Mouse (Mus musculus) lung, embryonic 16.5 days (tissue): ENCODE data around the gene Cnksr1. TPM values are rescaled to one million over a fixed set of nuclear protein-coding genes. Genes with fewer than 3 reads are reported as not detected.

Experiments
- ATAC-seq: fragments of 200-750 bp; cut with Nextera tagmentation; 2 replicates; pipeline ENCODE4 v1.8.0; 2017; ENCODE audit warnings: low read depth, mild to moderate bottlenecking, moderate library complexity
- H3K27ac ChIP-seq: fragments of 300-500 bp; sonication (generic); 2 replicates; pipeline ENCODE4 v1.5.1; 2014; ENCODE audit warnings: mild to moderate bottlenecking, control low read depth, low read length
- H3K27me3 ChIP-seq: fragments of 300-500 bp; sonication (generic); 2 replicates; pipeline ENCODE4 v1.6.1; 2014; ENCODE audit warnings: low read depth, low read length, mixed read lengths; ENCODE audit not compliant: control insufficient read depth, insufficient read depth
- H3K36me3 ChIP-seq: fragments of 300-500 bp; sonication (generic); 2 replicates; pipeline ENCODE4 v1.6.1; 2014; ENCODE audit warnings: low read length; ENCODE audit not compliant: control insufficient read depth, insufficient read depth
- H3K4me1 ChIP-seq: fragments of 300-500 bp; sonication (generic); replicated peaks from 2 replicates; pipeline ENCODE4 v1.6.1; 2014; ENCODE audit warnings: low read length, mixed read lengths; ENCODE audit not compliant: control insufficient read depth, insufficient read depth
- H3K4me2 ChIP-seq: fragments of 300-500 bp; sonication (generic); 2 replicates; pipeline ENCODE4 v1.6.1; 2014; ENCODE audit warnings: low read depth, low read length, control low read depth
- H3K4me3 ChIP-seq: fragments of 300-500 bp; sonication (generic); 2 replicates; pipeline ENCODE4 v1.5.1; 2014; ENCODE audit warnings: mild to moderate bottlenecking, low read length, control low read depth
- H3K9ac ChIP-seq: fragments of 300-500 bp; sonication (generic); 2 replicates; pipeline ENCODE4 v1.6.1; 2014; ENCODE audit warnings: low read length, control low read depth
- H3K9me3 ChIP-seq: fragments of 300-500 bp; sonication (generic); 2 replicates; pipeline ENCODE4 v1.6.1; 2016; ENCODE audit warnings: low read length; ENCODE audit not compliant: control insufficient read depth
- WGBS: fragments of 180-500 bp; shearing (Covaris S2); extraction: QIAGEN DNeasy Blood & Tissue Kit; methylation state at CpG from one replicate; pipeline ENCODE4 v1.1.7; 2014; 5-methylcytosine and 5-hydroxymethylcytosine counted together
- polyA plus RNA-seq: library from polyadenylated mRNA; unstranded; fragments of >200 nt; fragmentation: Nextera tagmentation; extraction: Ambion mirVana; gene quantifications from 2 replicates; pipeline ENCODE4 v1.2.1, GENCODE M21; 2015

Gene Cnksr1
- polyA plus RNA-seq, 1 experiment from 2014 or later, result 12.6 TPM

DNA sequence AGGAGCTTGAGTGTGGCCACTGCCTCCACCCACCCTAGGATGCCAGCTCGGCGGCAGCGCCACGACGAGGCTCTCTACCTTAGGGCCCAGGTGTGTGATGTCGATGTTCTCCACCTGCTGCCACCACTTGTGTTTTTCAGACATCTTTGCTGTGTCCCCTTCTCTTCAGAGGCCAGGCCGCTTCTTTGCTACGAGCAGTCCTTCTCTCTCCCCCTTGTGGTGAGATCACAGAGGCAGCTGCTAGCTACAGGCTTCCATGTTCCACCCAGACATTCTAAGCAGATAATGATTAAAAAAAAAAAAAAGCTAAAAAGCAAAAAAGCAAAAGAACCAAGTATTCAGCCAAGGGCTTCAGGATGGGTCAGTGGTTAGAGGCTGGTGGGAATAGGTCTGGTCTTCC, 11.0 kb downstream of the Cnksr1 start, which contains the start of gene Catsper4:
Catsper4 (minus strand) TSS at position 190 of the 400 bp plus-strand sequence.
- no peak for ATAC-seq
- WGBS, result 64% methylated on average over 8 of the region's 8 CpGs
- no peak within 1 kb of the TSS for H3K4me2 ChIP-seq
- no peaks in the 10 kb centered on the region for H3K36me3 ChIP-seq
- H3K4me3 ChIP-seq, result no peak within 1 kb of the TSS
- no peaks in the 10 kb centered on the region for H3K27me3 ChIP-seq
- H3K27ac ChIP-seq, result no peak within 1 kb of the TSS
- no peaks in the 10 kb centered on the region for H3K9me3 ChIP-seq
- no peaks in the 10 kb centered on the region for H3K4me1 ChIP-seq
- no peak within 1 kb of the TSS for H3K9ac ChIP-seq

GRCm38 (mm10) chr4:134222793-134223600, 15.2 kb downstream of the Cnksr1 start:
- H3K4me1 ChIP-seq, result no peaks in the 10 kb centered on the region
- no peak overlapping the region for H3K4me2 ChIP-seq
- WGBS, result 43% methylated on average over 11 of the region's 11 CpGs
- H3K36me3 ChIP-seq, result no peaks in the 10 kb centered on the region
- no peaks in the 10 kb centered on the region for H3K27me3 ChIP-seq
- H3K9ac ChIP-seq, result no peak overlapping the region
- no peak overlapping the region for H3K27ac ChIP-seq
- H3K4me3 ChIP-seq, result no peak overlapping the region
- H3K9me3 ChIP-seq, result no peaks in the 10 kb centered on the region
- no peak for ATAC-seq

GRCm38 (mm10) chr4:134206488-134207053, 31.6 kb downstream of the Cnksr1 start:
- H3K4me3 ChIP-seq, result no peak overlapping the region
- 49% methylated on average over 6 of the region's 6 CpGs for WGBS
- no peak overlapping the region for H3K27ac ChIP-seq
- H3K9ac ChIP-seq, result no peak overlapping the region
- ATAC-seq, result no peak
- no peak overlapping the region for H3K4me2 ChIP-seq
- no peaks in the 10 kb centered on the region for H3K36me3 ChIP-seq
- H3K9me3 ChIP-seq, result no peaks in the 10 kb centered on the region
- no peaks in the 10 kb centered on the region for H3K4me1 ChIP-seq
- H3K27me3 ChIP-seq, result no peaks in the 10 kb centered on the region

GRCm38 (mm10) chr4:134203340-134203896, 34.8 kb downstream of the Cnksr1 start:
- Histone ChIP-seq H3K4me3 (no peak overlapping the region), H3K36me3 (no peaks in the 10 kb centered on the region), H3K9me3 (no peaks in the 10 kb centered on the region), H3K4me2 (no peak overlapping the region), H3K4me1 (no peaks in the 10 kb centered on the region), H3K27ac (no peak overlapping the region), H3K27me3 (no peaks in the 10 kb centered on the region), H3K9ac (no peak overlapping the region)
- ATAC-seq, result no peak
- 80% methylated on average over 17 of the region's 17 CpGs for WGBS

- no peak for ATAC-seq
- H3K27ac ChIP-seq, result no peak within 1 kb of the TSS
- no peak within 1 kb of the TSS for H3K4me3 ChIP-seq
- H3K4me2 ChIP-seq, result no peak within 1 kb of the TSS
- H3K9me3 ChIP-seq, result no peaks in the 10 kb centered on the region
- WGBS, result 88% methylated on average over 4 of the region's 4 CpGs
- H3K9ac ChIP-seq, result no peak within 1 kb of the TSS
- no peaks in the 10 kb centered on the region for H3K4me1 ChIP-seq
- no peaks in the 10 kb centered on the region for H3K27me3 ChIP-seq
- H3K36me3 ChIP-seq, result no peaks in the 10 kb centered on the region
Measured at GRCm38 (mm10) chr4:134202904-134203303, 35.3 kb downstream of the Cnksr1 start, which contains the start of gene Gm7534. Gm7534 (minus strand) TSS chr4:134203004.

DNA sequence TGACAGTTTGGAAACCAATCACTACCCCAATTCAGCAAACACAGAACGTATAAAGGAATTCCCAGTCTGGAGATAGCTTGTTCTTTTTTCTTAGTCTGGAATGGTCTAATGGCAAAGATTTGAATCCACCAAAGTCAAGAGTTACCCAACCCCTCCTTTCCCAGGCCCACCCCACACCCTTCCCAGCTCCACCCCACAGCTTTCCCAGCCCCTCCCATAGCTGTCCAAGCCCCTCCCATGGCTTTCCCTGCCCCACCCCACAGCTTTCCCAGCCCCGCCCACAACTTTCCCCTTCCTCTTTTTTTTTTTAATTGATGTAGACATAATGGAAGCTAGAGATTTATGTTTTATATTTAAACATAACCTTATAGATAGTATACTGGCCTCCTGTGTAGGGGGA, 38.8 kb downstream of the Cnksr1 start:
- no peak overlapping the region for H3K9ac ChIP-seq
- H3K4me2 ChIP-seq, result no peak overlapping the region
- H3K4me1 ChIP-seq, result no peaks in the 10 kb centered on the region
- no peaks in the 10 kb centered on the region for H3K27me3 ChIP-seq
- no peak for ATAC-seq
- WGBS, result 64% methylated on average over 2 of the region's 2 CpGs
- no peak overlapping the region for H3K27ac ChIP-seq
- no peaks in the 10 kb centered on the region for H3K36me3 ChIP-seq
- no peaks in the 10 kb centered on the region for H3K9me3 ChIP-seq
- no peak overlapping the region for H3K4me3 ChIP-seq

GRCm38 (mm10) chr4:134186268-134186667, 51.9 kb downstream of the Cnksr1 start:
- Histone ChIP-seq H3K4me3 (peak overlapping the region; percentile 85), H3K27me3 (no peaks in the 10 kb centered on the region), H3K9ac (peak overlapping the region; percentile 91), H3K4me2 (peak overlapping the region; percentile 96), H3K4me1 (peaks cover 9% of the 10 kb centered on the region), H3K36me3 (no peaks in the 10 kb centered on the region), H3K27ac (peak overlapping the region; percentile 83), H3K9me3 (no peaks in the 10 kb centered on the region)
- WGBS, result 2% methylated on average over 22 of the region's 22 CpGs
- no peak for ATAC-seq

- H3K4me2 ChIP-seq, result peak overlapping the region; percentile 96
- no peaks in the 10 kb centered on the region for H3K9me3 ChIP-seq
- H3K27me3 ChIP-seq, result no peaks in the 10 kb centered on the region
- H3K36me3 ChIP-seq, result no peaks in the 10 kb centered on the region
- H3K9ac ChIP-seq, result peak overlapping the region; percentile 91
- H3K4me3 ChIP-seq, result peak overlapping the region; percentile 85
- H3K4me1 ChIP-seq, result peaks cover 9% of the 10 kb centered on the region
- 80% methylated on average over 3 of the region's 3 CpGs for WGBS
- no peak for ATAC-seq
- no peak overlapping the region for H3K27ac ChIP-seq
Measured at GRCm38 (mm10) chr4:134185569-134185968, 52.6 kb downstream of the Cnksr1 start.

GRCm38 (mm10) chr4:134183711-134184110, 54.5 kb downstream of the Cnksr1 start:
- H3K4me1 ChIP-seq, result peaks cover 9% of the 10 kb centered on the region
- no peaks in the 10 kb centered on the region for H3K9me3 ChIP-seq
- no peak for ATAC-seq
- no peak overlapping the region for H3K4me3 ChIP-seq
- no peak overlapping the region for H3K4me2 ChIP-seq
- H3K36me3 ChIP-seq, result no peaks in the 10 kb centered on the region
- WGBS, result 79% methylated on average over 3 of the region's 3 CpGs
- no peaks in the 10 kb centered on the region for H3K27me3 ChIP-seq
- no peak overlapping the region for H3K27ac ChIP-seq
- no peak overlapping the region for H3K9ac ChIP-seq
